9 mouse cellular contexts compared by ENCODE assay signal in genomic region chr7:79576659-79577058, GRCm38 (mm10). TPM values are rescaled to one million over a fixed set of nuclear protein-coding genes. Genes with fewer than 3 reads are reported as not detected.
DNase-seq lines count a peak whose midpoint lies in the region; ATAC-seq and TF ChIP-seq lines count a peak whose summit lies in the region.
"Had no signal": no experiment of that assay in that cellular context is flagged by ENCODE, and none has a peak within 500 bp of the region (broad histone marks: within the 10 kb centered on the region; RNA-seq: fewer than 3 reads in every experiment).

No protein-coding gene starts in this region.

- ATAC-seq in hindbrain, embryonic 11.5 days (ENCODE audit: low FRiP score) = no peak

- no peak for TF ChIP-seq POLR2A in lung, adult 2 months (IDR thresholded peaks at IDR 0.05; ENCODE audit: borderline replicate concordance, extremely low read depth, low read depth, low read length)

- peak; percentile 58 for DNase-seq in right cerebral cortex, adult 18-20 months
- no peak for DNase-seq in right cerebral cortex, postnatal 36 days (ENCODE audit: low spot score in 2 of 2)
- DNase-seq in adrenal gland, adult 8-10 months = peak; percentile 21
- peak; percentile 75 for DNase-seq in embryo, embryonic 11 days
- DNase-seq in hindbrain, embryonic 11.5 days (ENCODE audit: low spot score) = peak; percentile 79
- peak; percentile 43 for DNase-seq in lung, adult 2 months
- peak; percentile 81 for DNase-seq in retina, postnatal 1 day
- no peak for DNase-seq in urinary bladder, adult 2 months (ENCODE audit: low spot score)

- H3K9ac ChIP-seq in hindbrain, embryonic 11.5 days (ENCODE audit: low read depth, low read length) = no peak overlapping the region

- no peak overlapping the region for H3K4me2 ChIP-seq in hindbrain, embryonic 11.5 days (replicated peaks; ENCODE audit: low read depth, low read length)

- WGBS in hindbrain, embryonic 11.5 days = 1% methylated on average over 5 of the region's 5 CpGs
- 16% methylated on average over 5 of the region's 5 CpGs for whole genome bisulfite sequencing in lung, adult 2 months

- peak; percentile 57 for TF ChIP-seq CTCF in lung, adult 2 months (IDR thresholded peaks at IDR 0.05; ENCODE audit: insufficient read depth, low read length)

- no peaks in the 10 kb centered on the region for H3K9me3 ChIP-seq in hindbrain, embryonic 11.5 days (ENCODE audit: control insufficient read depth, low read length)

- H3K4me1 ChIP-seq in hindbrain, embryonic 11.5 days (replicated peaks; ENCODE audit: control insufficient read depth, insufficient read depth, low read length) = peaks cover 22% of the 10 kb centered on the region
- no peaks in the 10 kb centered on the region for H3K4me1 ChIP-seq in lung, adult 2 months (ENCODE audit: control insufficient read depth, insufficient read depth, low read length)

- no peak overlapping the region for H3K27ac ChIP-seq in hindbrain, embryonic 11.5 days (ENCODE audit: low read depth, low read length)

- no peak overlapping the region for H3K4me3 ChIP-seq in hindbrain, embryonic 11.5 days (ENCODE audit: low read depth, low read length)
- H3K4me3 ChIP-seq in lung, adult 2 months (replicated peaks; ENCODE audit: extremely low read depth, low read depth, low read length) = no peak overlapping the region

- peaks cover 9% of the 10 kb centered on the region for H3K27me3 ChIP-seq in hindbrain, embryonic 11.5 days (ENCODE audit: control insufficient read depth, insufficient read depth, low read length)

- H3K36me3 ChIP-seq in hindbrain, embryonic 11.5 days (ENCODE audit: control insufficient read depth, insufficient read depth, low read length) = no peaks in the 10 kb centered on the region

RNA-seq across cellular contexts. Expression of gene Rhcg, which starts 40.8 kb away (rescaled TPM):
- 10 to 100 TPM; 28.1 to 57.4 (median 34.7) TPM for total RNA-seq in adrenal gland, adult 8-10 months (2022)
- 1.4 and 2.7 TPM in 2 replicates for polyA plus RNA-seq in hindbrain, embryonic 11.5 days (2014; fragmentation: Nextera tagmentation; extraction: Ambion mirVana)
- polyA plus RNA-seq in lung, adult 2 months (2012; rRNA removed) = not detected in 2 replicates
- not detected in 2 replicates for polyA plus RNA-seq in urinary bladder, adult 2 months (2012; rRNA removed)
- total RNA-seq: gastrocnemius, postnatal 4 days had no signal

Comparison
In these comparisons a context has a peak if more than half of its experiments do, and no peak if none do; other contexts are left out.
1. DNase-seq: peak in right cerebral cortex, adult 18-20 months (single experiment), adrenal gland, adult 8-10 months (single experiment), embryo, embryonic 11 days (single experiment), hindbrain, embryonic 11.5 days (single experiment), lung, adult 2 months (single experiment) and retina, postnatal 1 day (single experiment); none in right cerebral cortex, postnatal 36 days (0 of 2) and urinary bladder, adult 2 months (single experiment).